Mouse (Mus musculus) stomach, postnatal 0 days (tissue): ENCODE measurements around the gene Ccdc174.

ENCODE experiments used
- CTCF ChIP-seq: IDR thresholded peaks from 2 replicates; pipeline ENCODE4 v1.5.1; 2016; ENCODE audit warnings: antibody characterized with exemption, low read depth, mild to moderate bottlenecking, moderate library complexity
- EP300 ChIP-seq: optimal IDR thresholded peaks from 2 replicates; pipeline ENCODE3; 2016; ENCODE audit warnings: antibody characterized with exemption

DNA sequence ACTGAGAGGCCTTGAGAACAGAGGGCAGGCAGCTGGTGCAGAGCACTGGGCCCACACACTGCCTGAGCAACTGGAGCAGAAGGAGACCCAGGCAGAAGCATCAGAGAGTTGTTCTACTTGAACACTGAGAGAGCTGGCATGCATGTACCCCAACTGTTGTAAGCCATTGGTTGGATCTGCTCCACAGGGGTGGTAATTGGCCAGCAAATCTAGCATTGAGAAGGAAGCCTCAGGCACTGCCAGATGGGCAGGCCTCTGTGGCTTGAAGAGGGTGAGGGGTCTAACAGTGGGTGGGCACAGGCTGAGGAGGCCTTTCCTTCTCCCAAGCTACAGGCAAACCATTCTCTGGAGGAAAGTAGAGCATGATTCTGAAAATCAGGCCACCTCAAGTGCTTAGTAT, 15.0 kb upstream of the Ccdc174 start:
- no peak for TF ChIP-seq CTCF
- no peak for TF ChIP-seq EP300
